Mouse (Mus musculus) layer of hippocampus, adult 8-10 months (tissue): ENCODE measurements around the gene Sv2b. TPM values are rescaled to one million over a fixed set of nuclear protein-coding genes. Genes with fewer than 3 reads are reported as not detected.
A peak's percentile ranks its signal among the peaks of the same experiment; 100 is the strongest.

Experiments
- DNase-seq, 2 experiments: peaks; one replicate each; pipeline ENCODE4 v3.0.0; 2022; ENCODE audit warnings: low spot score in 2 of 2
- total RNA-seq, 4 experiments: library from RNA; stranded (reverse); gene quantifications; 2 replicates each; pipeline ENCODE4 v1.2.4; 2022

Gene Sv2b
- total RNA-seq, 4 experiments from 2014 or later, result 269 to 356 (median 311) TPM

DNA sequence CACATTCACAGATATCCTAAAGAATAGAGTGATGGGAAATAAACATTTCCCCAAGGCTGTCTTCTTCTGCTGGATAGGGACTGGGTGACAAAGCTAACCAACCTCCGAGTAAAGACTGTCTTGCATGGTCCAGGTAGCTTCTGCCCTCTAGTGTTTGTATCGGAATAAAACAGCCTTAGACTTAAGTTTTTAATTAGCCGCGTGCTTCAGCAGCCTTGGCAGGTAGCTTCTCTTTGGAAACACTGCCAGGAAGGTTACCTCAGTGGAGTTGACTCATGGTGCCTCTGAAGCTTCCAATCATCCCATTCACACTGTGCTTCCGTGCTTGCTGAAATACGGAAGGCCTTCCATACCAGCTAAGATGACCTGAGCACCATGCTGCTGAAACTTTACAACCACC is 198.4 kb downstream of the Sv2b start:
- peak in 1 of 2 experiments; percentile 30 for DNase-seq

- peak in 1 of 2 experiments; percentile 49 for DNase-seq
Measured at GRCm38 (mm10) chr7:75107441-75107840, 201.6 kb downstream of the Sv2b start.

DNA sequence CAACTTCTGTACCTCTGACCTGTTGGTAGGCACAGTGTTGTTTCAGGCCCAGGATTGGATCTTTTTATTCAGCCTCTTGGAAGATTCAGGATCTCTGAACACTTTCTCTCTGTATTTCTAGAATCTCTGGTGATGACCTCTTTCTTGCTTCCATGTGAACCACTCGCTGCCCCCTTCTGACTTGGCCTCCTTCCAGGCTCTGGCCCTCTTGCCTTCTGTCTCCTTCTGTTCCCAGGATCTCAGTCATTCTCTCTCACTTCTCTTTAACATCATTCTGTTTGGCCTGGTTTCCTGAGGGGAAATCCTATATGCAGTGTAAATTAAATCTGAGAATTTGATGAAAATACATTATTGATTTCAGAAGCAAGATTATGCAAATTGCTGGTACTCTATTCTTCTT is 205.2 kb downstream of the Sv2b start:
- no peak for DNase-seq

DNA sequence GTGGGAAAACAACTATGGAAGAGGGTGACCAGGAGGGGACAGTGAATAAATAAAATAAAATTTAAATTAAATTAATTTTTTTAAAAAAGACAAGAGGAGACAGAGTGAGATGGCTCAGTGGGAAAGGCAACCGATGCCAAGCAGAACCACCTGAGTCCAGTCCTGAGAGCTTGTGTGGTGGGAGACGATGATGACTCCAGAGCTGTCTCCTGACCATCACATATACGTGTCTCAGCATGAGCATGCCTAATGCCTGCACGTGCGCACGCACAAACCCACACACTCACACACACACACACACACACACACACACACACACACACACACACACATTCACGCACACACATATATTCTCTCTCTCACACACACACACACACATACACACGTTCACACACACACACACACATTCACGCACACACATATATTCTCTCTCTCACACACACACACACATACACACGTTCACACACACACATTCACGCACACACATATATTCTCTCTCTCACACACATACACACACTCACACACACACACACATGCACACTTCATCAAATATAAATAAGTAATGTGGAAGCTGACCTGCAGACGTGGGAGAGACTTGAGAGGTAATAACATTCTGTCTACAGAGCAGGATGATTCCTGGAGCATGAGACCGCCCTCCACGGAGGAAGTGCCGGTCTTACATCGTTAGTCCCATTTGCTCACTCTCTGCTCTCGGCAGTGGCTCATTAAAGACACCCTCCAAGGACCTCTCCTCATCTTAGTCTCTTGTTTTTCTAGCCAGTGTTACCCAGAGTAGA is 206.3 kb downstream of the Sv2b start:
- no peak for DNase-seq

GRCm38 (mm10) chr7:75085473-75085872 is 223.6 kb downstream of the Sv2b start:
- DNase-seq, result no peak

DNA sequence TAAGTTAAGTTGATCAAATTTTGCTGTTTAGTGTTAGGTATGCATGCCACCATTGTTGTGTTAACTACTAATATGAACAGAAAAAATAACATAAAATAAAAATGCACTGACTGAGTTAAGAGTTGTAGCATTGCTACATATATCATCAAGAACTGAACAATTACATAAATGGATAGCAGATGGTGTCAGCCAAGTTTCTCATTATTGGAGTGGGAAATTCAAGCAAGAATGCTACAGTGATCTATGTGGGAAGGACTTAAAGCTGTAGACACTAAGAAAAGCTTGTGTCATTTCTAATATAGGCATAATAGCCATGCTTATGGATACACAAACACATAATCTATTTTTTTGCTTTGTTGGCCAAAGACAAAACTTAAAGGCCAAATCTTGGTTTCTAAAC is 228.9 kb downstream of the Sv2b start:
- DNase-seq, result no peak

DNA sequence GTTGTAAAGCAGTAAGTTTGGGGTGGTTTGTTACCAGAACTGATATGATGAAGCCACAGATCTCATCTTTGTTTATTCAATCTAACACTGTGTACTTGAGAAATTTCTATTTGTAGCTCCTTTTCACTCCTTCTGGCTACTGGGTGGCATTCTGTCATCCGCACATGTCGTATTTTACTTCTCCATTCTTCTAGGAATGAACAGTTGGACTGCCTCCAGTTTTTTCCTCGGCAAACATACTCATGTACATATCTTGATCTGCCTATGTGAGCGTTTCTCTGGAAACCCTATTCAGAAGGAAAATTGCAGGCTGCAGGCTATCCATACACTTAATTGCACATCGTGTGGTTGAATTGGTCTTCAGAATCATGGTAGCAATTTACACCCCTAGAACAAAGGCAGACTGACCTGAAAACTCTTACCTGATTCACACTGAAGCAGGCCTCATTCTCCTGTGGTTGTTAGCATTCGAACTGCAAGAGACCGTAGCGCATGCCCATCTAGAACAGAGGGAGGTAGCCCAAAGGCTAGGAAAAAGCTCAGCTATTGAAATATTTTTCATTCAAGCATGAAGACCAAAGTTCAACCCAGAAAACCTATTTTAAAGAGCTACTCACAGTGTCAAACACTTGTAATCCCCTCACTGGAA is 231.4 kb downstream of the Sv2b start:
- DNase-seq, result peak; percentile 40 to 45

Other genes starting within 250 kb of the Sv2b start
- 10 to 100 TPM; 57.3 to 73.0 (median 61.3) TPM for gene Akap13, start 146.3 kb upstream of the Sv2b start, total RNA-seq